Mouse (Mus musculus) kidney, embryonic 16.5 days (tissue): ENCODE measurements around the gene Hbq1a. TPM values are rescaled to one million over a fixed set of nuclear protein-coding genes. Genes with fewer than 3 reads are reported as not detected.
A peak's percentile ranks its signal among the peaks of the same experiment; 100 is the strongest.
"Not testable (repeated sequence)": the region's sequence is repeated elsewhere in the genome, so short reads cannot be mapped to it uniquely, and the experiment has no call there.

Experiments used
- ATAC-seq: fragments of 200-750 bp; cut with Nextera tagmentation; 2 replicates; pipeline ENCODE4 v1.8.0; 2017; ENCODE audit warnings: moderate TSS enrichment; ENCODE audit not compliant: low FRiP score, low TSS enrichment
- H3K27ac ChIP-seq: fragments of 300-500 bp; sonication (generic); 2 replicates; pipeline ENCODE4 v1.5.1; 2014; ENCODE audit warnings: low read length
- H3K27me3 ChIP-seq: fragments of 300-500 bp; sonication (generic); 2 replicates; pipeline ENCODE4 v1.6.1; 2014; ENCODE audit warnings: low read length, control low read depth, mixed read lengths; ENCODE audit not compliant: insufficient read depth
- H3K36me3 ChIP-seq: fragments of 300-500 bp; sonication (generic); 2 replicates; pipeline ENCODE4 v1.6.1; 2014; ENCODE audit warnings: low read length, control low read depth, mixed read lengths; ENCODE audit not compliant: insufficient read depth
- H3K4me1 ChIP-seq: fragments of 300-500 bp; sonication (generic); 2 replicates; pipeline ENCODE4 v1.6.1; 2014; ENCODE audit warnings: low read length, control low read depth, mixed read lengths; ENCODE audit not compliant: insufficient read depth
- H3K4me2 ChIP-seq: fragments of 300-500 bp; sonication (generic); replicated peaks from 2 replicates; pipeline ENCODE4 v1.6.1; 2014; ENCODE audit warnings: low read depth, low read length
- H3K4me3 ChIP-seq: fragments of 300-500 bp; sonication (generic); 2 replicates; pipeline ENCODE4 v1.5.1; 2014; ENCODE audit warnings: mild to moderate bottlenecking, low read length
- H3K9ac ChIP-seq: fragments of 300-500 bp; sonication (generic); replicated peaks from 2 replicates; pipeline ENCODE4 v1.6.1; 2014; ENCODE audit warnings: low read length
- H3K9me3 ChIP-seq: fragments of 300-500 bp; sonication (generic); 2 replicates; pipeline ENCODE4 v1.6.1; 2016; ENCODE audit warnings: low read length, control low read depth
- WGBS: fragments of 180-500 bp; shearing (Covaris S2); extraction: QIAGEN DNeasy Blood & Tissue Kit; methylation state at CpG from one replicate; pipeline ENCODE4 v1.1.7; 2014; 5-methylcytosine and 5-hydroxymethylcytosine counted together
- polyA plus RNA-seq: library from polyadenylated mRNA; unstranded; fragments of >200 nt; fragmentation: Nextera tagmentation; extraction: Ambion mirVana; gene quantifications from 2 replicates; pipeline ENCODE4 v1.2.1, GENCODE M21; 2015

Hbq1a gene
- polyA plus RNA-seq, 1 experiment from 2014 or later = 0.37 TPM

DNA sequence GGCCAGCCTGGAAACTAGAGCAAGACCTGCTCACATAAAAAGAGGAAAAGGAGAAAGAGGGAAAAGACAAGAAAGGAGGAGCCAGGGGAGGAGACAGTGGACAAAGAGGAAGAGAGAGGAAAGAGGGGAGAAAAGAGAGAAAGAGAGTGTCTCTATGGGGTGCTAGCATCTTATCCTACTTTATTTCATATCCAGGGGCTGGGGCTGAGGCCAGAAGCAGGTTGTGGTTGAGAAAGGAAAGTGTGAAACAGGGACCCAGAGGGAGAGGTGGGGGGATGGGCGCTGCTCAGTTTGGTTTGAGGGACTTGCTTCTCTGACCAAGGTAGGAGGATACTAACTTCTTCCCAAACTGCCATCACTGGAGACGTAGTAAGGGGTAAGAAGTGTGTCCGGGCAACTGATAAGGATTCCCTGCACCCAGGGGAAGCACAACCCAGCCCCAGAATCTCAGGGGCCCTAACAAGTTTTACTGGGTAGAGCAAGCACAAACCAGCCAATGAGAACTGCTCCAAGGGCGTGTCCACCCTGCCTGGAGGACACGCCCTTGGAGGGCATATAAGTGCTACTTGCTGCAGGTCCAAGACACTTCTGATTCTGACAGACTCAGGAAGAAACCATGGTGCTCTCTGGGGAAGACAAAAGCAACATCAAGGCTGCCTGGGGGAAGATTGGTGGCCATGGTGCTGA is 16.6 kb upstream of the Hbq1a start, which contains the start of gene Hba-a1:
TSS of gene Hba-a1 (plus strand) at position 421 of the 687 bp plus-strand sequence.
- not testable (repeated sequence) for ATAC-seq, H3K4me3 ChIP-seq, H3K36me3 ChIP-seq, H3K4me2 ChIP-seq, H3K9ac ChIP-seq, H3K27ac ChIP-seq, H3K4me1 ChIP-seq, H3K9me3 ChIP-seq, H3K27me3 ChIP-seq
- WGBS = 43% methylated on average over 1 of the region's 5 CpGs

DNA sequence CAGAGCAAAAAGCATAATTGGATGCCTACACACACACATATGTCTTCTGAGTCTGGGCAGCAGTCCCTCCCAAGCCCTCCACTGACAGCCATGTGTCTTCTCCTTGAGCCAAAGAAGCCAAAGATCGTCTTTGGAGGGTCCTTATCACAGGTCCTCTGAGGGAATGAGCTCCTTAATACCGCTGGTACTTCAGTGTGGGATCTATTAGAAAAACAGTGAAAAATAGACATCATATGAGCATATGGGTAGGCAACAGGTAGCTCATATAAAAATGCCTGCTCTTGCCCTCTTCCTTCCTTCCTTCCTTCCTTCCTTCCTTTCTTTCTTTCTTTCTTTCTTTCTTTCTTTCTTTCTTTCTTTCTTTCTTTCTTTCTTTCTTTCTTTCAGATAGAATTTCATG is 15.3 kb upstream of the Hbq1a start:
- not testable (repeated sequence) for H3K4me3 ChIP-seq, H3K4me2 ChIP-seq, H3K9ac ChIP-seq, H3K4me1 ChIP-seq, H3K9me3 ChIP-seq, H3K36me3 ChIP-seq, ATAC-seq, H3K27ac ChIP-seq
- peaks cover 13% of the 10 kb centered on the region for H3K27me3 ChIP-seq
- WGBS = 62% methylated on average over 2 of the region's 2 CpGs

DNA sequence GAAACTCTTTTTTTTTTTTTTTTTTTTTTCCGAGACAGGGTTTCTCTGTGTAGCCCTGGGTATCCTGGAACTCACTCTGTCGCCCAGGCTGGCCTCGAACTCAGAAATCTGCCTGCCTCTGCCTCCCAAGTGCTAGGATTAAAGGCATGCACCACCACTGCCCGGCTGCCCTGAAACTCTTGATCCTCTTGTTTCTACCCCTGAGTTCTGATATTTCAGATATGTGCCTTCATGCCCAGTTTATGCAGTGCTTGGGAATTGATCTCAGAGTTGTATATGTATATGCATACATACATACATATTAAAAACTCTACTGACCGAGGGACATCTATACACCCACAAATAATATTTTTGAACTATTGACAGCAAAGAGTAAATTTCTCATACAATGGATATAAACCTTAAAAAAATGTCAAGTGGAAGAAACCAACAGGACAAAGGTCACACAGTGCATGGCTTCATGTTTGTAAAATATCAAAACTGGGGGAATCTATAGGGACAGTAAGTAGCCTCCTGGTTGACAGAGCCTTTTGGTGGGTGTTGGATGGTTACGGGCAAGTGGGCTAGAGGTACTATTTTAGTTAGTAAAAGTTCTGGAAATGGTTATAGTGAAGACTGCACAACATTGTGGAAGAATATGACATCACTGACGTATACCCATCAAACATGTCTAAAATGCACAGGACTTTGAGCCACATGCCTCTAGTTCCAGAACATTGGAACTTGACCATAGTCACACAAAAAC is 14.7 kb upstream of the Hbq1a start:
- no peak for ATAC-seq
- 85% methylated on average over 6 of the region's 7 CpGs for WGBS
- no peaks in the 10 kb centered on the region for H3K9me3 ChIP-seq
- no peak overlapping the region for H3K4me2 ChIP-seq
- H3K4me1 ChIP-seq = no peaks in the 10 kb centered on the region
- H3K27ac ChIP-seq = no peak overlapping the region
- no peaks in the 10 kb centered on the region for H3K36me3 ChIP-seq
- no peak overlapping the region for H3K9ac ChIP-seq
- H3K27me3 ChIP-seq = peaks cover 13% of the 10 kb centered on the region
- H3K4me3 ChIP-seq = no peak overlapping the region

DNA sequence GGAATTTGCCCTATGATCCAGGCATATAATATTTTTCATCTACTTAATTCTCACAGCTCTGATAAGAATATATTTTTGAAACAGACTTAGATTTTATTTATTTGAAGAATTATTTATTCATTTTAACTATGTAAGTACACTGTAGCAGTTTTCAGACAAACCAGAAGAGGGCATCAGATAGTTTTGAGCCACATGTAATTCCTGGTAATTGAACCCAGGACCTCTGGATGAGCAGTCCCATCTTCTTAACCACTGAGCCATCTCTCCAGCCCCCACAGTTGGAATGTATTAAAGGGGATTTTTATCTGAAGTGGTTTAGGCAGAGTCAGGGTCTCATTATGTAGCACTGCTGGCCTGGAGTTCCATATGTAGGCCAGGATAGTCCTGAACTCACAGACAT is 14.0 kb upstream of the Hbq1a start:
- not testable (repeated sequence) for H3K4me3 ChIP-seq, H3K9me3 ChIP-seq, H3K9ac ChIP-seq, H3K27ac ChIP-seq, H3K36me3 ChIP-seq, ATAC-seq, H3K4me2 ChIP-seq, H3K4me1 ChIP-seq
- peaks cover 13% of the 10 kb centered on the region for H3K27me3 ChIP-seq

DNA sequence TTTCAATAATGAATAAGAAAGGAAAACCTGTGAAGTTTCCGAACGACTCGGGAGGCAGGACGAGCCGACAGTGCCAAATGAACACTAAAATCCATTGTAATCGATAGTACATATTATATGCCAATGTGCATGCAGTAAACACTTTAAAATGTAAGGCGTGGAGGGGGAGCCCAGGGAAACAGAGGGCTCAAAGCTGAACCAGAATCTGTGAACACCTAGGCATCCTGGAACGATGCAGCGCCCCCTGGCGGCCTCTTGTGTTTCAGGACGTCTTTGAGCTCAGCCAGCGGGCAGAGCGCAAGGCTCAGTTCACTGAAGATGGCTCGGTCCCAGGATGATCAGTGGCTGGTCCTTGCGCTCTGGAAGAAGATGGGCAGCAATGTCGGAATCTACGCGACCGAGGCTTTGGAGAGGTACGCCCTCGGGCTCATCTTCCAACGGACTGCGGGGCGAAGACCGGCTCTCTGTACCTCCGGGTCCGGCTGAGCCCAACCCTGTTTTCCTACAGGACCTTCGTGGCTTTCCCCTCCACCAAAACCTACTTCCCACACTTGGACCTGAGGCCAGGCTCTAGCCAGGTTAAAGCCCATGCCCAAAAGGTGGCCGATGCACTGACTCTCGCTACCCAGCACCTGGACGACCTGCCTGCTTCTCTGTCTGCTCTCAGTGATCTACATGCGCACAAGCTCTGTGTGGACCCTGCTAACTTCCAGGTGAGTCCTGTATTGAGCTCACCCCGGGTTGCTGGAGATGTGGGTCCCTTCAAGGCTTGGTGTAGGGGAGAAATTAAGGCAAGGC is 13.0 kb upstream of the Hbq1a start, which contains the start of gene Hbq1b:
TSS of gene Hbq1b (plus strand) at position 271 of the 798 bp plus-strand sequence.
- H3K27ac ChIP-seq, H3K27me3 ChIP-seq: not testable (repeated sequence)
- H3K4me3 ChIP-seq = peak within 1 kb of the TSS; percentile 28

DNA sequence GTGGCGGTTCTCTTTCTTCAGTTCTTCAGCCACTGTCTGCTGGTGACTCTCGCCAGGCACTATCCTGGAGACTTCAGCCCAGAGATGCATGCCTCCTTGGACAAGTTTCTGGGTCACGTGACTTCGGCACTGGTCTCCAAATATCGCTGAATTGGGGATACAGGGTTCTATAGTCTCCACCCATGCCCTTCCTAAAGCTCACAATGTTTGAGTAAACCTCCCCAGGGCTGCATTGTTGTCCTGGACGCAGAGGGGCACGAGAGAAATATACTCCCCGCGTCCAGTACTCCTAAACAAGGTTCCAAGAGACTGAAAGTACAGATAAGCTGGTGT is 12.4 kb upstream of the Hbq1a start:
- Histone ChIP-seq H3K4me1 (no peaks in the 10 kb centered on the region), H3K9me3 (no peaks in the 10 kb centered on the region), H3K36me3 (no peaks in the 10 kb centered on the region), H3K4me3 (no peak overlapping the region), H3K27ac (no peak overlapping the region), H3K27me3 (peaks cover 10% of the 10 kb centered on the region), H3K4me2 (no peak overlapping the region), H3K9ac (no peak overlapping the region)
- ATAC-seq = no peak
- 69% methylated on average over 9 of the region's 9 CpGs for WGBS

More for the DNA sequence above, 13.0 kb upstream of the Hbq1a start, which contains the start of gene Hbq1b:
- ATAC-seq = peak; percentile 72
- not testable (repeated sequence) for H3K4me1 ChIP-seq, H3K9me3 ChIP-seq, H3K36me3 ChIP-seq, H3K9ac ChIP-seq
- H3K4me2 ChIP-seq = peak within 1 kb of the TSS; percentile 44
- 20% methylated on average over 30 of the region's 33 CpGs for WGBS

DNA sequence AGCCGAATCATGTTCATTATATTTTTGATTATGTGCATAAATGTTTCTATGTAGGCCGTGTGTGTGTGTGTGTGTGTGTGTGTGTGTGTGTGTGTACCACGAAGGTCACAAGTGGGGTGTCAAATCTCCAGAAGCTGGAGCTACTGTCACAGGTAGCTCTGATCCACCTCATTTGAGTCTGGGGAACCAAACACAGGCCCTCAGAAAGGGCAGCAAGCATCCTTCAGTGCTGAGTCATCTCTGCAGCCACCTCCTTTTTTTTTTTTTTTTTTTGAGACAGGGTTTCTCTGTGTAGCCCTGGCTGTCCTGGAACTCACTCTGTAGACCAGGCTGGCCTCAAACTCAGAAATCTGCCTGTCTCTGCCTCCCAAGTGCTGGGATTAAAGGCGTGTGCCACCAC is 7.0 kb upstream of the Hbq1a start:
- 82% methylated on average over 4 of the region's 4 CpGs for WGBS
- H3K27ac ChIP-seq, ATAC-seq, H3K4me2 ChIP-seq, H3K9ac ChIP-seq, H3K9me3 ChIP-seq, H3K36me3 ChIP-seq, H3K27me3 ChIP-seq, H3K4me3 ChIP-seq, H3K4me1 ChIP-seq: not testable (repeated sequence)

DNA sequence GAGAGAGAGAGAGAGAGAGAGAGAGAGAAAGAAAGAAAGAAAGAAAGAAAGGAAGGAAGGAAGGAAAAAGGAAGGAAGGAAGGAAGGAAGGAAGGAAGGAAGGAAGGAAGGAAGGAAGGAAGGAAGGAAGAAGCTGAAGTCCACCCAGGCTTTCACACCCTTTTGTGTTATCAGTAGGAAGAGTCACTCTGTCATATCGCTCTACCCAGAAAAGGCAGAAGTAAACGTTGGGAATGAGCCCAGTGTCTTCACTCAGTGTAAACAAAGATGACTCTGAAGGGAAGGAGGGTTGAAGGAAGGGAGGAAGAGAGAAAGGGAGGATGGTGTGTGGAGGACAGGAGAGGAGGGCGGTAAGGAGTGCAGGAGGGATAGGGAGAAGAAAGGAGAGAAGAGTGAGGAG is 6.4 kb upstream of the Hbq1a start:
- H3K36me3 ChIP-seq, H3K27me3 ChIP-seq, H3K27ac ChIP-seq, H3K4me1 ChIP-seq, H3K4me3 ChIP-seq, H3K4me2 ChIP-seq, ATAC-seq, H3K9ac ChIP-seq, H3K9me3 ChIP-seq: not testable (repeated sequence)
- 67% methylated on average over 3 of the region's 3 CpGs for WGBS

DNA sequence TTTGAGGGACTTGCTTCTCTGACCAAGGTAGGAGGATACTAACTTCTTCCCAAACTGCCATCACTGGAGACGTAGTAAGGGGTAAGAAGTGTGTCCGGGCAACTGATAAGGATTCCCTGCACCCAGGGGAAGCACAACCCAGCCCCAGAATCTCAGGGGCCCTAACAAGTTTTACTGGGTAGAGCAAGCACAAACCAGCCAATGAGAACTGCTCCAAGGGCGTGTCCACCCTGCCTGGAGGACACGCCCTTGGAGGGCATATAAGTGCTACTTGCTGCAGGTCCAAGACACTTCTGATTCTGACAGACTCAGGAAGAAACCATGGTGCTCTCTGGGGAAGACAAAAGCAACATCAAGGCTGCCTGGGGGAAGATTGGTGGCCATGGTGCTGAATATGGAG is 3.7 kb upstream of the Hbq1a start, which contains the start of gene Hba-a2:
TSS of gene Hba-a2 (plus strand) at position 287 of the 400 bp plus-strand sequence.
- H3K9ac ChIP-seq = not testable (repeated sequence)
- no CpG with 5 or more reads among the region's 4 CpGs for WGBS

More for the DNA sequence above, 3.7 kb upstream of the Hbq1a start, which contains the start of gene Hba-a2:
- H3K36me3 ChIP-seq, ATAC-seq, H3K9me3 ChIP-seq, H3K4me3 ChIP-seq, H3K27ac ChIP-seq, H3K27me3 ChIP-seq, H3K4me1 ChIP-seq, H3K4me2 ChIP-seq: not testable (repeated sequence)
